Mouse (Mus musculus) spleen, postnatal 14 days (tissue): Measurements from ENCODE around the gene Nup133.

Experiments
- DNase-seq, 2 experiments: peaks; one replicate each; pipeline ENCODE4 v3.0.0; 2021 to 2022; ENCODE audit warnings: low spot score in 2 of 2

Nup133 gene

DNA sequence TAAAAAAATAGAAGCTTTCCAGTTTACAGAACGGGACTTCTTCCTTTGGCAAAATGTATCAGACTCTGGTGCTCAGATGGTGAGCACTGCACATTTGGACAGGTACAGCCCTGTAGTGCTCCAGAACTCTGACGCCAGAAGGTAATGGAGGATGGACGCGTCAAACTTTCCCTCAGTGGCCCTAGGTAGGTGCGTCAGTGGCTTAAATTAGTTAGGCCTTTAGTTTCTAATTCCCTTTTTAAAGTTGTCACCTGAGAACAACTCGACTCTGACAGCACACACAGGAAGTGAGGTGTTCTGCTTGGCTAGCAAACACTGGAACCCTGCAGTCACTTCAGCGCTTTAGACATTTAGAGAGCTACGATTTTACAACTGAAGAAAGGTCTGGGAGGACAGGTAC, 4.6 kb upstream of the Nup133 start:
- no peak for DNase-seq

DNA sequence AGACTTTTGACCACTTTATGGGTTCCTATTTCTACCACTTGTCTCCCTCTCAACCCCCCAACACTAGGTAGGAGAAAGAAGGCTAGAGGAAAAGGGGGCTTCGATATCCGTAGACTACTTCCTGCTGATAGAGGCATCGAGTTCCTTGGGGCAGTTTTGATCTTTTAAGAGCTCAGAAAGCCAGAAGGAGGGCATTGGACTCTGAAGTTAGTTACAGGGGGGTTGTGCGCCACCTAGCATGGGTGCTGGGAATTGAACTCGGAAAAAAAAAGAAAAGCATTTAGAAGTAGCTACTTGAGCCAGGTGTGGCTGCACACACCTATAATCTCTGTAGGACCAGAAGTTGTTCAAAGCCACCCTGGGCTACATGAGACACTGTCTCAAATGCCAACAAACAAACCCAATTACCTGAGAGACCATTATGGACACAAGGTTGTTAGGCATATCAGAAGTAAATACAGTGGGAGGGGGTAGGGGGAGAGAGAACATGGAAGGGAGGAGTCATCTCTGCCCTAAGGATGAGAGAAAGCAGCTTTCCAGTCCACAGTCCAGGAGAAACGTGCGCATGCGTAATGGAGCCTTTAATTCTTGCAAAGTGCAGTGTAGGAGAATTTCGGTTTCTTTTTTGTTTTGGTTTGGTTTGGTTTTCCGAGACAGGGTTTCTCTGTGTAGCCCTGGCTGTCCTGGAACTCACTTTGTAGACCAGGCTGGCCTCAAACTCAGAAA, 1.2 kb upstream of the Nup133 start:
- peak; percentile 42 to 60 for DNase-seq

DNA sequence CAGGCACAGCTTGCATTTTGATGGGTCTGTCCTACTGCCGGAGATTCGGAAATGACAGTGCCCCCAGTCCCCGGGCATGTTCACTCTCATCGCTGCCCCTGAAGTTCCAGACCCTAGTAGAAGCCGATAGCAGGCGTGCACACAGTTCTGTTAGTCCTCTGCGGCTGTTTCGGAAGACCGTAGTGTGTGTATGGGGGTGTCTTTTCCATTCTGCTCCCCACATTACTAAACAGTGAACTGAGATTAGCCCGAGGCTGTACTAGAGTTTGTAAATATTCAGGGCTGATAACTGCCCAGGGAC, 571 bp upstream of the Nup133 start:
- no peak for DNase-seq

DNA sequence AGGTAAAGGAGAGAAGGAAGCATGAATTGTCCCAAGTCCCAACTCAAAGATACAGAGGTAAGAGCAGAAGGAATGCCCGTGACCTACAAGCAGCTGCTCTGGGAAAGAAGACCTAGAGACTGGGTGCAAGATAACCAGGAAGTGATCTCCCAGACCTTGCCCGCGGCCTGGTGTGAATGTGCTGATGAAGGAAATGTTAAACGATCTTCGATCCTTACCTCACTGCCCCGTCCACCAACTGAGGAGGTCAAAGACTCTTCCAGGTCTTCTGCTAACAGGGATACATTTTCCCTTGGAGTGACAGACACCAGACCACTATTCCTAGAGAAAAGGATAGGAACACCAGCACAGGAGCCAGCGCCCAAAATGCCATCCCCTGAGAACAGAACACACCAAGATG, 20.0 kb downstream of the Nup133 start:
- no peak for DNase-seq

DNA sequence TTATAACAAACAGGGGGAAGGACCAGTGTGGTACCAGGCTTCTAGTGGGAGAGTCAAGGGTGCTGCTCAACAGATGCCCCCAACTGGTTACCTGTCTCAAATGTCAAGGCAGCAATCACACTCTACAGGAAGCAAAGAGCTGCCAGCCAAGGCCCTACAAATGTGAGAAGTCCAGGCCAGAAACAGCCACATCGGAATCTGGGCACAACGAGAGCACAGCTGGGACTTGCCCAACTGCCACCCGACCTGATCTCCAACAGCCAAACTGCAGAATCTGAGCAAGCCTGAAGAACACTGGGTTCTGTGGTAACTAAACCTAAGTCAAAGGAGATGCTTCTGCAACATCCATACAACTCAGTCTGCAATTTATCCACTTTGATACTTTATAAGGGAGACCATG, 23.4 kb downstream of the Nup133 start:
- DNase-seq = no peak

DNA sequence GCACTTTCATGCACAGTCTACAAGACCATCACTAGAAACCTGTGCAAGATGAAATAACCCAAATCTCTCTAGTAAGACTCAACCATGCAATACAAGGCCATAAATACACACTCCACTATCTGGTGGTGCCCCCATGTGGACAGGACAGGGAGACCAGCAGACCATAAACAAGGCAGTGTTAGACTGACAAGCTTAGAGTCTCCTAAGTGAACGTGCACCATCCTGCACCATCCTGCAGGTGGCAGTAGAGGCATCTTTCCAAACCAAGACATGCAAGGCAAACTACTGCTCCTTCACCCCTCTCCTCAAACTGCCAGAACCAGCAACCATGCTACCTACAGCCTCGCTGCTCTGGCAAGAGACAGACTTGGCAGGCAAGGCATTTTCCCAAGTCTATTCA, 24.3 kb downstream of the Nup133 start:
- DNase-seq = peak; percentile 51 to 76

DNA sequence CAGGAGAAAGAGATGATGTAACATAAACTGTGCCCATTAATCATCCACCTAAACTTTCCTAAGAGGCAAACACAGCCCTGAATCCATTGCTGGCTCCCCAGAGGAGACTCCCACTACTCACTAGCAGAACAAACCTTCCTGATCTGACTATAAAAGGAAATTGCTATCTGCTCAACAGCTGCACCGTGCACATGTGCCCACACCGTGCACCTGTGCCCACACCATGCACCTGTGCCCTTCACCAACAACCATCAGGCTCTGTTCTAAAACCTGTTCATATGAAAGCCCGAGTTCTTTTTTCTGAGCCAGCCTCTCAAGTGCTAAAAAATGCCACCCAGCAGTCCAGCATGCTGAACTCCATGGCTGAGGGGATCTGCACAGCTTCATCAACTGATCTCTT, 34.4 kb downstream of the Nup133 start:
- DNase-seq = no peak

DNA sequence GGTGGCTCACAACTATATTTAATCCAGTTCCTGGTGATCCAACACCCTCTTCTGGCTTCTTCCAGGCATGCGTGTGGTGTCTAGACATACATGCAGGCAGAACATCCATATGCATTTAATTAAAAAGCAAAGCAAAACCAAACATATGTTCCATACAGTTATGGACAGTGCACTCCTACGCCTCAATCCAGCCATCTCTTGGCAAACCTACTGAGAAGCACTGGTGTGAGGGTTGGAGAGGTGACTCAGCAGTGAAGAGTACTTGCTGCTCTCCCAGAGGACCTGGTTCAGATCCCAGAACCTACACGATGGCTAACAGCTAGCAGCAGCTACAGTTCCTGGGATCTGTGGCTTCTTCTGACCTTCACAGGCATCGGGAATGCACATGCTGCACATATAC, 36.8 kb downstream of the Nup133 start:
- DNase-seq = no peak

DNA sequence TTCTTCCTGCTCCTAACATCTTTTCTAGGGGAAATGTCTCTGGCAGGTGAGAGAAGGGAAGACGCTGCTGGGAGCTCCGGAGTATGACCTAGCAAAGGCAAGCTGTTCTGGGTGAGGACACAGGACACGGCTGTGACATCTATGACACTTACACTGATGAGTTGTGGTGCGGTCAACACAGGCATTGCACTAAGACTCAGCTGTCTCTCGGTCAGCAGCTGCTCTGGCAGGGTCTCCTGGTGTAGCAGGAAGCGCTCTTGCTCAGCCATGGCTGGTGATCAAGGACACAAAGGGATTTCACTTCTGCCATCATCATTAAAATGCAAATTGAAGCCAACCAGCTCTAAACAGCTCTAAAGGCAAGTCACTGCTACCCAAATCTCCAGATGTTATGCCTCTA, 41.5 kb downstream of the Nup133 start:
- DNase-seq = no peak

DNA sequence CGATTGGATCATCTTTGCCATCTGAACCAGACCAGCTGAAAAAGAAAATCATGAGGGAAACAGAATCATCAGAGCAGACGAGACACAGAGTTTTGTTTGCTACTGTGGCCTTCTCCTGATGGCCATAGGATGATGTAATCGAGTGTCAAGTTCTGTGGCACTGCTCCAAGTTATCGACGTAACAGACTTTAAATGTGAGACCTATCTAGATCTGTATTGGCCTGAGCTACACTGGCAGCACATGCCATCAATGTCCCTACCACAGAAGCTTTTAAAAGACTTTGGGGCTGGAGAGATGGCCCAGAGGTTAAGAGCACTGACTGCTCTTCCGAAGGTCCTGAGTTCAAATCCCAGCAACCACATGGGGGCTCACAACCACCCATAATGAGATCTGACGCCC, 46.4 kb downstream of the Nup133 start:
- DNase-seq = no peak

DNA sequence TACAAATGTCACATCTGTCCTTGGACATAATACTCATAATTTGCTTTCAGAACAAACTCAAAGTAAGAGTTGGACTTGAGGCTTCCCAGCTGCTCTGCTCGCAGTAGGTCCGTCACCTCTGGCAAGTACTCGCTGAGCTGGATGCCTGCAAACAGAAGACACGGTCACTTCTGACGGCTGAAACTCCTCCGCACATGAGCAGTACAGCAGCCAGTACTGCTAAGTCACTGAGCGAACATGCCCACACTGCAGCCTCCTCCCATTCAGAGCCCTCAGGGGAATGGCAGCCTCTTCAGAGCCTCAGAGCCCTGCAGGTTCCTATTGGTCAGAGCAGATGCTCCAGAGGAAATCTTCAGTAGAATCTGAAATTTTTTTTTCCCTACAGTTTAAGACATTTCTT, 49.7 kb downstream of the Nup133 start:
- no peak for DNase-seq

DNA sequence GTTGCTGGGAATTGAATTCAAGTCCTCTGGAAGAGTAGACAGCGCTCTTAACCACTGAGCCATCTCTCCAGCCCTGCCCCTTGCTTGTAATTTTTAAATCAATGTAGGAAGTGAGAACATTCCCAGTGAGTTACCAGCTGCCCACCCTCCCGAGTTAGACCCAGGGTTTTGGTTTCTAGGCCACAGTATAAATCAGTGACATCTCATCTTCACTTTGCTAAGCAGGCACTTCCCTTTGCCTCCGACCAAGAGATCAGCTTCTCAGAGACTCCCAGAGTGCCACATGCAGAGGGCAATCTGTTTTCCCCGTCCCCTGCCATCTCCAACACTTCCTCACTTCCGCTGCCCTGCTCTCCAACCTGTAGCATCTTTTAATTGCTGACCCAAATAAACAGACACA, 50.5 kb downstream of the Nup133 start:
- no peak for DNase-seq

DNA sequence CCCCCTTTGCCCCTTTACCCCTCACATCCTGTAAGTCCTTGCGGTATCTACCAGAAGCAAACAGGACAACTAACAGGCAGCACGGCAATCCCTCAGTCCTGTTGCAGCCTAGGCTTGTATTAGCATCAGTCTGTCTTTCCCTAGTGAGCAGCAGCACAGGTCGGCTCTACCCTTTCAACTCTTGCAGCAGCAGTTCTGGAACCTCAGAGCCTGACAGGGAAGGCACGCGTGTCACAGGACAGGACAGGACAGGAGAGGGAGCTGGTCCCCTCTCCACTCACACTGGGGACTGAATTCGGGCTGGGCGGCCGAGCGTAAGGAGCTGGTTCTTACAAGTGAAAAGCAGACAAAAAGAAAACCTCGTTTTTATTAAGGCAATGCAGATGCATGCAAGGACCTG, 52.3 kb downstream of the Nup133 start:
- no peak for DNase-seq

DNA sequence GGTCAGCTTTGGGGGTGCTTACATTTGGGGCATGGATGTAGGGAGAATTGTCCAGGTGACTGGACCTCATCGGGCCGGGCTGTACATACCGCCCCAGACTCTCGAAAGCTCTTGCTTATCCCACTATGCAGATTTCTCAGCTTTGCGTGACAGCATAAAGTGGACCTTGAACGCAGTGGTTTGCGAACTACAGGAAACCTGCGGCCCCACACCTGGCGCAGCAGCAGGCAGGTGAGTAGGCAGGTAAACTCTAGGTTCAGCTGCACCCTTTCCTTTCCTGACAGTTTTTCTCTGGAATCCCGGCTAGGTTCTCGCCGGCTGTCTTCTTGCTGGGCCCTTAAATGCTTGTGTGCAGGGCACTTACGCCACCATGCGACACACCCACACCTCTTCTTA, 52.7 kb downstream of the Nup133 start:
- no peak for DNase-seq

DNA sequence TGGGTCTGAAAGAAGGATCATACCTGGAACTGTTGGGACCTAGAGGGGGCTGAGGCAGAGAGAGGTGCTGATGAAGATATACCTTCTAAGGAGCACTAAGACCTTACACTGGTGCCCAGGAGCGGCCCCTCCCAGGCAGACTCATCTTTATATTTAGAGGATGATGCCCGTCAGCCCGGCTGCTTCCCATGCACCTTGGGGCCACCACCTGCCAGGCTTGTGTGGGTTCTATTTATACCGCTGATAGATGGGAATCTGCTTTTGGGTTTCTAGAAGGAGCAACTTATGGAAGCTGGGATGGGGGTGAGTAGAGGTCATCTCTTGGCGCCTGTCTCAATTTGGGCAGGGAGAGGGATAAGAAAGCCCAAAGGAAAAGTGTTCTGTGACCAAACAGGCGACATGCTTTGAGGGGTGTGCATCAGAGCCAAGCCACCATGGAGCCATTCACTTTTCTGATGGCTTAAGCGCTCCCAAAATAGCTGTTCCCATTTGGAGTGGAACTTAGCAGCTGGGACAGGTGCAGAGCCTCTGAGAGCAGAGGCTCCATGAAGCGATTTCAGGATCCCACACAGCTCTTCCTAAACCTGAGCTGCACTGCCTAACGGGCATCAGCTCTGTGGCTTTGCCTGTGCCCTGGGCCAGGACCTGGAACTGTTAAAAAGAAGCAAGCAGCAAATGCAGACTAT, 53.2 kb downstream of the Nup133 start:
- no peak for DNase-seq

DNA sequence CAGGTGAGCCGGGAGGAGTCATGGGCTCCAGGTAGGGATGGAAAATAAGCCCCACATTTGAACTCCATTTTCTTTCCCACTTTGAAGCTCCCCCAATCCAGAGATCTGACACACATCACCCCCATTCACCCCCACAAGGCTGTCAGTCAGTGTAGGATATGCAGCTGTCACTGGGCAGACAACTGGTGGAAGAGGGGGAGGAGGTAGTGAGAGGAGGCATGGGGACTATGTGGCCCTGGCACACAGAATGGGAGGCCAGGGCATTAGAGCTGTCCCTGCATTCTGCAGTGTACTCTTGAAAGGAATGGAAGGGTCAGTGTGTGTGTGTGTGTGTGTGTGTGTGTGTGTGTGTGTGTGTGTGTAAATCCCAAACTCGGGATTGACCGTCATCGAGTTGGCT, 53.8 kb downstream of the Nup133 start:
- no peak for DNase-seq

DNA sequence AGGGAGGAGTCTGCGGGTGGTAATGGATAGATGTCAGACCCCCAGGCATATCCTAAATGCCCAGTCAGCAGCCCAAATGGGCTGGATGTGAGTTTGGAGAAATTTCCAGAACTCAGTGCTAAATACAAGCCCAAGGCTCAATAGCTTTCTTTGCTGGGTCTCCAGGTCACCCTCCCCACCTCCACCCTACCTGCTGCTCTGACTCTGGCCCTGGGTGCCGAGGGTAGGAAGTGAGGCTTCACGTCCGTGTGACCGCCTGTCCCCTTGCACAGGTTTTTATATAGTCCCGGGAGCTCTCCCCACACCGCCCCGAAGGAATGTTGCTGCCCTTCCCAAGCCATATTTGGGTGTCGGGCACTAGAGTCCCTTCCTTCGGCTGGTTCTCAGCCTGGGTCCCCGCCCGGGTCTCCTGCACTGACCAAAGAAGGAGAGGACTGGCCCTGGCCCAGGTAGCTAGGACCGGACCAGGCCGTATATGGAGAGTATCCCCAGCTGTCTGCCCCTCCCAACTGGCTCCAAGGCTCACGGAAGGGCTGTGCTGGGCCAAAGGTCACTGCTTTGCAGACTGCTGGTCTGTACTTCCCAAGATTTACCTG, 54.5 kb downstream of the Nup133 start, which contains the start of gene Acta1:
Acta1 (minus strand) TSS at position 250 of the 596 bp plus-strand sequence.
- no peak for DNase-seq

DNA sequence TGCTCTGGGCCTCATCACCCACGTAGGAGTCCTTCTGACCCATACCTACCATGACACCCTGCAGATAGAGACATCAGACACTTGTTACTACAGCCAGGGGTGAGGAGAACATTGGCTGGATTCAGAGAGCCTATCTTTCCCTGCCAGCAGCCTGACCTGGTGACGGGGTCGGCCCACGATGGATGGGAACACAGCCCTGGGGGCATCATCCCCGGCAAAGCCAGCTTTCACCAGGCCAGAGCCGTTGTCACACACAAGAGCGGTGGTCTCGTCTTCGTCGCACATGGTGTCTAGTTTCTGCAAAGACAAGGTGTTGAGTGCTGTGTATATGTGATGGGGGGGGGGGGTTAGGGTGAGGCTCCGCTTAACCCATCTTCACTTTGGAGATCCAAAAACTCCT, 55.7 kb downstream of the Nup133 start:
- DNase-seq = no peak

DNA sequence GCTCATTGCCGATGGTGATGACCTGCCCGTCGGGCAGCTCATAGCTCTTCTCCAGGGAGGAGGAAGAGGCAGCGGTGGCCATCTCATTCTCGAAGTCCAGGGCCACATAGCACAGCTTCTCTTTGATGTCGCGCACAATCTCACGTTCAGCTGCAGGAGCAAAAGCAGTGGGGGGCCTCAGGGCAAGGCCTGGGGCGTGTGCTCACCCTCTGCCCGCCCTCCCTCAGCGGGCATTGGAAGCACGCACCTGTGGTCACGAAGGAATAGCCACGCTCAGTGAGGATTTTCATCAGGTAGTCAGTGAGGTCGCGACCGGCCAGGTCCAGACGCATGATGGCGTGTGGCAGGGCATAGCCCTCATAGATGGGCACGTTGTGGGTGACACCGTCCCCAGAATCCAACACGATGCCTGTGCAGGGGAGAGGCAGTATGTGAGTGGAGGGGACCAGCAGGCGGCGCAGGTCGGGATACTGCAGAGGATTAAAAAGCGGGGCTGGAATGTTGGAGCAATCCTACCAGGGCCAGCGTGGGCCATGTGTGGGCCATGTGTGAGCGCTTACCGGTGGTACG, 56.4 kb downstream of the Nup133 start:
- no peak for DNase-seq

DNA sequence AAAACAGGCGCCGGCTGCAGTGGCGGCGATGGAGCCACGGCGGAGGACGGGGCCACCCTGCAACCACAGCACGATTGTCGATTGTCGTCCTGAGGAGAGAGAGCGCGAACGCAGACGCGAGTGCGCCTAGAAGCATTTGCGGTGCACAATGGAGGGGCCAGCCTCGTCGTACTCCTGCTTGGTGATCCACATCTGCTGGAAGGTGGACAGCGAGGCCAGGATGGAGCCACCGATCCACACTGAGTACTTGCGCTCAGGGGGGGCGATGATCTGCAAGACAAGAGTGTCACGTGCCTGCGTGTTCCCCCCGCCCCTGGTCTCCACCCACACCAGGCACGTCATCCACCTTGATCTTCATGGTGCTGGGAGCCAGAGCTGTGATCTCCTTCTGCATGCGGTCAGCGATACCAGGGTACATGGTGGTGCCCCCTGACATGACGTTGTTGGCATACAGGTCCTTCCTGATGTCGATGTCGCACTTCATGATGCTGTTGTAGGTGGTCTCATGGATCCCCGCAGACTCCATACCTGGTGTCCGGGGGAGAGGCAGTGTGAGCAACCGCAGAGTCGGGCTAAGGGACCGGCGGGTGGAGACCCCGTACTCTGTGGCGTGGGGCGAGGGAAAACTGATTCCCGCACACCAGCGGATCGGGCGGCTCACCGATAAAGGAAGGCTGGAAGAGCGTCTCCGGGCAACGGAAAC, 57.0 kb downstream of the Nup133 start:
- DNase-seq = no peak

DNA sequence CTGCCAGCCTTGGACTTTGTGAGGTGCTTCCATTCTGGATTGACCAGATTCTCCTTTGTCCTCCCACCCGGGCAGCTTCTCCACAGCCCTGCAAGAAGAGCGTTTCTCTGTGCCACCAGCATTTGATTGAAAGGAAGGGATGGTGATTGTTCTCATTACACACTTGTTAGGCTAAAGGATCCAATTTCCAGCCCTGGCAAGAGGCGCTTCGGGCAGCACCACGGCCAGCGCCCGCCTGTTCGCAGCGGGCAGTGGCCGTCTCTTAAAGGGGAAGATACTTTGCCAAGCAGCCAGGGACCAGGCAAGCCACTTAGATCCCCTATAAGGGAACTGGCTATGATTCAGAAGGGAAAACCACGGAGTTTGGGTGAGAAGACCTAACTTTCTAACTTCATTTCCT, 57.8 kb downstream of the Nup133 start:
- DNase-seq = no peak

DNA sequence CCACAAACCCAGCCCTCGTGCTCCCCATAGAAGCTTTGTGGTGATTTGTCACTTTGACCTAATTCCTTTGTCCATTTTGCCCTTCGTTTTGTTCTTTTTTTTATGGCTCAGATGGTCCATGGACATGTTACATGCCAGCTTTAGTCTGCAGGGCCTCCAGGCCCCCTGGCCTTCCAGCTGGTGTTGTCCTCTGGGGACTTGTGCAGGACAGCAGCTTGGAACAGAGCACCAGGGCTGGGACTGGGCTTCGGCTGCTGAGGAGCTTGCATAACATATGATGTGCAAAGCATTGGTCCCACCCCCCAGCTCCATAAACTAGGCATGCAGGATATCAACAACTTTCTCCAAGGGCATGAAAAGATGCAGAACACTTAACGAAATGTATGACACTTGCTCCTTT, 59.3 kb downstream of the Nup133 start:
- no peak for DNase-seq

DNA sequence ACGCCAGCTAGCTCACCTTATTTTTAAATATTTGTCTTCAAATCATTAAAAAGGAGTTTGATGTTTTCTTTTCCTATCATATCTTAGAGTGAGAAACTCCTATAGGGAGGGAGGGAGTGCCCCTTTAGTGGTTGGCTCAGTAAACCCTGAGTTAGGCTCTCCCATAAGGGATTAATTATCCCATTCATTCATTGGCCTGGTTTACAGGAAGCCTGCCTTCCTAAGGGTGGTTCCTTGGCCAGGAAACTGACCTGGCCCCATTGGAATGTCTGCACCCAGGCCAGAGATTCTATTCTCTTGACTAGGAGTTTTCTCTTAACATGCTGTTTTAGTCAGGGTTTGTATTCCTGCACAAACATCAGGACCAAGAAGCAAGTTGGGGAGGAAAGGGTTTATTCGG, 61.1 kb downstream of the Nup133 start:
- DNase-seq = no peak
